Mouse (Mus musculus): ENCODE data around the gene Piwil4. TPM values are rescaled to one million over a fixed set of nuclear protein-coding genes. Genes with fewer than 3 reads are reported as not detected.

Gene Piwil4
- polyA plus RNA-seq (2017; shearing (Covaris generic)) = not detected

GRCm38 (mm10) chr9:14740151-14740924 is at the start of gene Piwil4:
Gene Piwil4 (minus strand): TSS chr9:14740733.

GRCm38 (mm10) chr9:14784039-14785002 is 43.8 kb upstream of the Piwil4 start, which contains the start of the genes Mre11a and Ankrd49:
Gene Mre11a (plus strand): TSS chr9:14784654.
Gene Ankrd49 (minus strand): TSS chr9:14784856.

GRCm38 (mm10) chr9:14770803-14771471 is 30.4 kb upstream of the Piwil4 start, which contains the start of gene 1700012B09Rik:
Gene 1700012B09Rik (minus strand): TSS chr9:14771030.

GRCm38 (mm10) chr9:14752001-14752522 is 11.5 kb upstream of the Piwil4 start, which contains the start of gene Fut4:
Gene Fut4 (minus strand): TSS chr9:14752393.

Other genes with a start within 250 kb of the Piwil4 start
- gene Kdm4d, start 240.3 kb downstream of the Piwil4 start, polyA plus RNA-seq (2017; shearing (Covaris generic)) = not detected
- 192 TPM for gene Cwc15, start 240.1 kb downstream of the Piwil4 start, polyA plus RNA-seq (2017; shearing (Covaris generic))
- gene Amotl1, start 95.7 kb downstream of the Piwil4 start, polyA plus RNA-seq (2017; shearing (Covaris generic)) = not detected
- not detected for gene Fut4, start 11.7 kb upstream of the Piwil4 start, polyA plus RNA-seq (2017; shearing (Covaris generic))
- gene 1700012B09Rik, start 30.3 kb upstream of the Piwil4 start, polyA plus RNA-seq (2017; shearing (Covaris generic)) = not detected
- 24.3 TPM for gene Mre11a, start 43.9 kb upstream of the Piwil4 start, polyA plus RNA-seq (2017; shearing (Covaris generic))
- 16.9 TPM for gene Ankrd49, start 44.1 kb upstream of the Piwil4 start, polyA plus RNA-seq (2017; shearing (Covaris generic))
- 7.2 TPM for gene Gpr83, start 119.5 kb upstream of the Piwil4 start, polyA plus RNA-seq (2017; shearing (Covaris generic))
- gene Izumo1r, start 163.2 kb upstream of the Piwil4 start, polyA plus RNA-seq (2017; shearing (Covaris generic)) = 72.7 TPM

All from naive thymus-derived CD4-positive, alpha-beta T cell, adult 5 months (primary cell).